Mouse (Mus musculus) spleen, adult 18-20 months (tissue): ENCODE data around the gene Nmur1.
A peak's percentile ranks its signal among the peaks of the same experiment; 100 is the strongest.
"Not testable (repeated sequence)": the region's sequence is repeated elsewhere in the genome, so short reads cannot be mapped to it uniquely, and the experiment has no call there.

Source experiments
- DNase-seq, 2 experiments: peaks; one replicate each; pipeline ENCODE4 v3.0.0; 2022; ENCODE audit warnings: mixed read lengths in 2 of 2

Nmur1 gene

GRCm38 (mm10) chr1:86354186-86354585 is 71.8 kb downstream of the Nmur1 start:
- no peak for DNase-seq

- no peak for DNase-seq
Measured at GRCm38 (mm10) chr1:86350576-86350975, 75.5 kb downstream of the Nmur1 start.

DNA sequence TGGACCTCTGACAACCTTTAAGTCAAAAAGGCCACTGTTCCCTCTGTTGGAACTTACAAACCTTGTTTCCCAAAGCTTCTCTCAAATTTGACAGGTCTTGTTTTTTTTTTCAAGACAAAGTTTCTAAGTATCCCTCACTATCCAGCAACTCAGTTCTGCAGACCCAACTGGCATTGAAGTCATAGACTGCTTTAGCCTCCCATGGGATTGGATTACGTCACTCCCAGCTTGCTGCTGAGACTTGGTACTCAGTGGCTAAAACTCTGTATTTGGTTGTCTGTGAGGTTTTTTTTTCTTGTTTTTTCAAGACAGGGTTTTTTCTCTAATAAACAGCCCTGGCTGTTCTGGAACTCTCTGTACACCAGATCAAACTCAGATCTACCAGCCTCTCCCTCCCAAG is 76.3 kb downstream of the Nmur1 start:
- DNase-seq, result no peak

GRCm38 (mm10) chr1:86349201-86349600 is 76.8 kb downstream of the Nmur1 start:
- DNase-seq, result no peak

- no peak for DNase-seq
Measured at GRCm38 (mm10) chr1:86348801-86349200, 77.2 kb downstream of the Nmur1 start.

- DNase-seq, result no peak
Measured at GRCm38 (mm10) chr1:86348083-86348482, 77.9 kb downstream of the Nmur1 start.

- DNase-seq, result no peak
Measured at GRCm38 (mm10) chr1:86347716-86348045, 78.3 kb downstream of the Nmur1 start.

DNA sequence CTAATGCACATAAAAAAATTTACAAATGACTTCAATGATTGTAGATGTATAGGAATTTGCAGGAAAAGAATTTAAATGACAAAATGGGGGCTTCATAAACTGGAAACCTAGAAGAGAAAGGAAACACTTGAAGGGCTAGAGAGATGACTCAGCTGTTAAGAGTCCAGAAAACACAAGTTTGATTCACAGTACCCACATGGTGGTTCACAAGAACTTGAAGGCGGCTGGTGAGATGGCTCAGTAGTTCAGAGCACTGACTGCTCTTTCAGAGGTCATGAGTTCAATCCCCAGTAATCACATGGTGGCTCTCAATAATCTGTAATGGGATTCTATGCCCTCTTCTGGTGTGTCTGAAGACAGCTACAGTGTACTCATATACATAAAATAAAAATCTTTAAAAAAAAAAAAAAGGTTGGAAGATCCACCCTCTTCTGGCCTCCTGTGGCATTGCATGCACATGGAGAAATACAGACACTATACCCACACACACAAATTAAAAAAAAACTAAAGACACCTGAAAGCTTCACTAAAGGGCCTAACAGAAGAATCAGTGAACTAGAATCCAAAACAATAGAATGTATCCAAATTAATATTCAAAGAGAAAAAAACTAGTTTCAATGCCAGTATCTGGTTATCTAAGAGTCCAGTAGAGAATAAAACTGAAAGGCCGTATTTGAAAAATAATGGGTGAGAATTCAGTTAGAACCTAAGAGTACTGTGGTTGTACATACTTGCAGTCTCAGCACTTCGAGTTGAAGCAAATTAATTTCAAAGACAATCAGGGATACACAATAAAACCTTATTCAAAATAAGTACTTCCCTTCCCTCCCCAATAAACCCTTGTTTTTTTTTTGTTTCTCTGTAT is 78.9 kb downstream of the Nmur1 start:
- no peak for DNase-seq

- DNase-seq, result no peak
Measured at GRCm38 (mm10) chr1:86345956-86346355, 80.1 kb downstream of the Nmur1 start.

- no peak for DNase-seq
Measured at GRCm38 (mm10) chr1:86345069-86345468, 81.0 kb downstream of the Nmur1 start.

- no peak for DNase-seq
Measured at GRCm38 (mm10) chr1:86343969-86344861, 81.8 kb downstream of the Nmur1 start.

GRCm38 (mm10) chr1:86343087-86343645 is 82.9 kb downstream of the Nmur1 start:
- no peak for DNase-seq

- DNase-seq, result no peak
Measured at GRCm38 (mm10) chr1:86342371-86342770, 83.7 kb downstream of the Nmur1 start.

DNA sequence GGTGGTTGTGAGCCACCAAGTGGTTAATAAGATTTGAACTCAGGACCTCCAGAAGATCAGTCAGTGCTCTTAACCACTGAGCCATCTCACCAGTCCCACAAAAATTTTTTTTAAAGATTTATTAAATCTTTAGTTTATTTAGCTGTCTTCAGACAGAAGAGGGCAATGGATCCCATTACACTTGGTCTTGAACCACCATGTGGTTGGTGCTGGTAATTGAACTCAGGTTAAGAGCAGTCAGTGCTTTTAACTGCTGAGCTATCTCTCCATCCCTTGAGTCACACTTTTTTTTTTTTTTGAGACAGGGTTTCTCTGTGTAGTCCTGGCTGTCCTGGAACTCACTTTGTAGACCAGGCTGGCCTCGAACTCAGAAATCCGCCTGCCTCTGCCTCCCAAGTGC is 84.9 kb downstream of the Nmur1 start:
- not testable (repeated sequence) for DNase-seq

DNA sequence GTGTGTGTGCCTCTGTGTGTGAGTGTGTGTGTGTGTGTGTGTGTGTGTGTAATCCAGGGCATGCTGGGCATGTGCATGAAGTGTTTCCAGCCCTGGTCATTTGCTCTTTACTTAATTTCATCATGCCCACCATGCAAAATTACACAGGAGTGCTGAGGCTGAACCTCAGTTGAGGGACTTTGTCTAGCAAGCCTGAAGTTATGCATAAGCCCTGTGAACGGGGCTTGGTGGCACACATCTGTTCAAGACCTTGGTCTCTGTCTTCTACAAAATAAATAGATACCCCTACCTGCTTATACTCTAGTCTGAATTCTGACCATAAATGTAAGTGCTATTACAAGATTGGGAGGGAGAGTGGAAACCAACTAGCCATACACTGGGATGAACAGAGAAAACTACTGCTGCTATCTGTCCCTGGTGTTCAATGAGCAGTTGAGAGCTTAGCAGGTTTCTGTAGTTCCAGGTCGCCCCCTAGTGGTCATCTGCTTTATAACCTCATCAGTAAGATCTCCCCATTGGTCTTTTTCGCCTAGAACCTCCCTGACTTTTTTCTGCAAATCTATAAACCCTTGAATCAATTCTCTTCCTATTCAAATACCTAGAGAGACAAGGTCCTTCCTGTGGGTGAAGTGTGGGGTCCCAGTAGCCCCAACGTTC is 86.7 kb downstream of the Nmur1 start:
- DNase-seq, result peak; percentile 18 to 78

- DNase-seq, result no peak
Measured at GRCm38 (mm10) chr1:86336330-86336729, 89.7 kb downstream of the Nmur1 start.
